Mouse (Mus musculus): Measurements from ENCODE around the gene Nfe2l3.

The Nfe2l3 gene

GRCm38 (mm10) chr6:51442191-51442835 is 9.8 kb downstream of the Nfe2l3 start:
- no peak for DNase-seq (ENCODE audit: low spot score in 2 of 2)

- DNase-seq (ENCODE audit: low spot score in 2 of 2): no peak
These were observed 20.5 kb downstream of the Nfe2l3 start for GRCm38 (mm10) chr6:51452927-51453503.

GRCm38 (mm10) chr6:51454949-51455348 is 22.5 kb downstream of the Nfe2l3 start:
- DNase-seq (ENCODE audit: low spot score in 2 of 2): no peak

- no peak for DNase-seq (ENCODE audit: low spot score in 2 of 2)
These were observed 23.7 kb downstream of the Nfe2l3 start for GRCm38 (mm10) chr6:51456198-51456597.

- no peak for DNase-seq (ENCODE audit: low spot score in 2 of 2)
These were observed 24.8 kb downstream of the Nfe2l3 start for GRCm38 (mm10) chr6:51457283-51457682.

- DNase-seq (ENCODE audit: low spot score in 2 of 2): no peak
These were observed 25.4 kb downstream of the Nfe2l3 start for GRCm38 (mm10) chr6:51457770-51458387.

- no peak for DNase-seq (ENCODE audit: low spot score in 2 of 2)
These were observed 26.4 kb downstream of the Nfe2l3 start for GRCm38 (mm10) chr6:51458925-51459312.

GRCm38 (mm10) chr6:51459313-51460020 is 27.0 kb downstream of the Nfe2l3 start:
- DNase-seq (ENCODE audit: low spot score in 2 of 2): no peak

GRCm38 (mm10) chr6:51460021-51460360 is 27.5 kb downstream of the Nfe2l3 start:
- DNase-seq (ENCODE audit: low spot score in 2 of 2): no peak

GRCm38 (mm10) chr6:51460363-51460762 is 27.9 kb downstream of the Nfe2l3 start:
- no peak for DNase-seq (ENCODE audit: low spot score in 2 of 2)

- DNase-seq (ENCODE audit: low spot score in 2 of 2): no peak
These were observed 35.2 kb downstream of the Nfe2l3 start for GRCm38 (mm10) chr6:51467649-51468048.

GRCm38 (mm10) chr6:51468891-51469561 is 36.6 kb downstream of the Nfe2l3 start:
- peak; percentile 77 to 79 for DNase-seq (ENCODE audit: low spot score in 2 of 2)

- DNase-seq (ENCODE audit: low spot score in 2 of 2): peak; percentile 99 to 100
These were observed 37.3 kb downstream of the Nfe2l3 start, which contains the start of gene Hnrnpa2b1 for GRCm38 (mm10) chr6:51469715-51470310. Gene Hnrnpa2b1, minus strand, starts transcription at chr6:51469894.

- peak; percentile 46 to 59 for DNase-seq (ENCODE audit: low spot score in 2 of 2)
These were observed 38.1 kb downstream of the Nfe2l3 start, which contains the start of gene Cbx3 for GRCm38 (mm10) chr6:51470311-51471178. Gene Cbx3, plus strand, starts transcription at chr6:51470360.

- DNase-seq (ENCODE audit: low spot score in 2 of 2): no peak
These were observed 38.7 kb downstream of the Nfe2l3 start for GRCm38 (mm10) chr6:51471179-51471505.

GRCm38 (mm10) chr6:51471782-51472181 is 39.3 kb downstream of the Nfe2l3 start:
- no peak for DNase-seq (ENCODE audit: low spot score in 2 of 2)

GRCm38 (mm10) chr6:51472213-51472612 is 39.7 kb downstream of the Nfe2l3 start:
- DNase-seq (ENCODE audit: low spot score in 2 of 2): no peak

- no peak for DNase-seq (ENCODE audit: low spot score in 2 of 2)
These were observed 46.8 kb downstream of the Nfe2l3 start for GRCm38 (mm10) chr6:51479136-51479731.

- no peak for DNase-seq (ENCODE audit: low spot score in 2 of 2)
These were observed 49.1 kb downstream of the Nfe2l3 start for GRCm38 (mm10) chr6:51481548-51481947.

- no peak for DNase-seq (ENCODE audit: low spot score in 2 of 2)
These were observed 51.4 kb downstream of the Nfe2l3 start for GRCm38 (mm10) chr6:51483861-51484260.

Measured in natural killer cell, adult 2 months (primary cell).